Mouse (Mus musculus) cortical plate, adult 2 months (tissue): Measurements from ENCODE around the gene Oprm1.

Experiments
- CTCF ChIP-seq: fragments of 200-500 bp; IDR thresholded peaks from 2 replicates; pipeline ENCODE4 v1.5.1; 2011; ENCODE audit warnings: mild to moderate bottlenecking, control low read depth, low read length; ENCODE audit not compliant: insufficient read depth; ENCODE audit errors: extremely low read depth
- POLR2A ChIP-seq: fragments of 200-500 bp; IDR thresholded peaks from 2 replicates; pipeline ENCODE4 v1.6.1; 2011; ENCODE audit warnings: mild to moderate bottlenecking, low read length, control low read depth; ENCODE audit not compliant: insufficient read depth; ENCODE audit errors: extremely low read depth

DNA sequence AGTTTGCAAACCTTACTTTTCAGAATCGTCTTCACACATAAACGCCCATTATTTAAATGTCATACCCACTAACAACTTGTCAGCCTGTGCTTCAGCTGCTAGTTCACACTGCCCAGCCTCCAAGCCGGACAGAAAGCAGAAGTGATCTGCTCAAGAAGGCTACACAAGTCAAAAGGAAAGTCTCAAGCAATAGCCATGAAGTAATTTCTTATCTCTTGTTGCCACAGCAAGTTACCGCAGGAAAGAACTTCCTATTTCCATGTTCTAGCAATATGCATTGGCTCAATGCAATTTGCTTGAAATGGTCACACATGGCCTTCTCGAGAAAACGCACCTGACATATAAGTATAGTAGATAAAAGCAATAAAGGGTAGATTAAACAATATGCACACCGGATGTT is 304.7 kb downstream of the Oprm1 start:
- TF ChIP-seq POLR2A (no peak), CTCF (no peak)
